Mouse (Mus musculus): ENCODE data around the gene Mus81. TPM values are rescaled to one million over a fixed set of nuclear protein-coding genes. Genes with fewer than 3 reads are reported as not detected.
"Not testable (repeated sequence)": the region's sequence is repeated elsewhere in the genome, so short reads cannot be mapped to it uniquely, and the experiment has no call there.

Mus81 gene
- polyA plus RNA-seq, 1 experiment = 46.4 TPM

DNA sequence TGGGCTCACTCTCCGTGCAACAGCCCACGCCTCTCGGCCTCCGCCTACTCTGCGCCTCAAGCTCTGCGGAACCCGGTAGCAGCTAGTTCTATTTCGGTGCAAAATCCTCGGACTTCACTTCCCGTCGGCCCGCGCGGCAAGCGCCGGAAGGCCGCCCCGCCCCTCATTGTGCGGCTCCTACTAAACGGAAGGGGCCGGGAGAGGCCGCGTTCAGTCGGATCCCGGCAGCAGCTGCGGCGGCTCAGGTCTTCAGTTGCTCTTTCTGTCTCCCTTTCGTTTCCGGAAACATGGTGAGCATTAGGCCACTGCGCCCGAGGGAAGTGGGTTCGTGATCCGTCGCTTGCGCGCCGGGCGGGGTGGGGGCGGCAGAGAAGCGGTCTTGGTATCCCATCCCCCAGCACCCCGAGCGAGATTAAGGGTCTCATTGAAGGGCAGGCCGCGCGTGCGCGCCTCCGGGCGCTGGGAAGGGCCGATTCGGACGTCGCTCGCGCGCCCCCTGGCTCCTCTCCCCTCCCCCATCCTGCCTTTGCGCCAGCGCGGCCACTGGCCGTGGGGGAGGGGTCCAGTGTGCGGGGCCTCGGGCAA is 2.2 kb upstream of the Mus81 start, which contains the start of gene Cfl1:
Gene Cfl1 (plus strand): TSS at position 143 of the 585 bp plus-strand sequence.
- DNase-seq (ENCODE audit: low read depth) = peak; percentile 99

DNA sequence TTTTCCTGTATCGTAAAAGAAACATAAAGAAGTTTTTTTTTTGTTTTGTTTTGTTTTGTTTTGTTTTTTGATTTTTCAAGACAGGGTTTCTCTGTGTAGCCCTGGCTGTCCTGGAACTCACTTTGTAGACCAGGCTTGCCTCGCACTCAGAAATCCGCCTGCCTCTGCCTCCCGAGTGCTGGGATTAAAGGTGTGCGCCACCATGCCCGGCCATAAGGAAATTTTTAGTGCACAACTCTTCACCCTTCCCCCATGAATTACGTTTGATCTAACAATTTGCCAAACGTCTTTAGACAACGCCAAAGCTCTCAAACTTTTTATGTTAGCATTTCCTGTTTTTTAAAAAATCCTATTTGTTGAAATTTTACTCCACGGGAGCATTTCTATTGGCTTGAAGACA is 1.5 kb upstream of the Mus81 start:
- not testable (repeated sequence) for DNase-seq (ENCODE audit: low read depth)

More for the DNA sequence above, 2.2 kb upstream of the Mus81 start, which contains the start of gene Cfl1:
- TF ChIP-seq POLR2A (IDR thresholded peaks at IDR 0.05; ENCODE audit: borderline replicate concordance, extremely low read depth, insufficient read depth, insufficient read length, poor library complexity, severe bottlenecking) (peak; percentile 89), CTCF (IDR thresholded peaks at IDR 0.05; ENCODE audit: borderline replicate concordance, extremely low read depth, insufficient read depth, insufficient read length) (no peak)

DNA sequence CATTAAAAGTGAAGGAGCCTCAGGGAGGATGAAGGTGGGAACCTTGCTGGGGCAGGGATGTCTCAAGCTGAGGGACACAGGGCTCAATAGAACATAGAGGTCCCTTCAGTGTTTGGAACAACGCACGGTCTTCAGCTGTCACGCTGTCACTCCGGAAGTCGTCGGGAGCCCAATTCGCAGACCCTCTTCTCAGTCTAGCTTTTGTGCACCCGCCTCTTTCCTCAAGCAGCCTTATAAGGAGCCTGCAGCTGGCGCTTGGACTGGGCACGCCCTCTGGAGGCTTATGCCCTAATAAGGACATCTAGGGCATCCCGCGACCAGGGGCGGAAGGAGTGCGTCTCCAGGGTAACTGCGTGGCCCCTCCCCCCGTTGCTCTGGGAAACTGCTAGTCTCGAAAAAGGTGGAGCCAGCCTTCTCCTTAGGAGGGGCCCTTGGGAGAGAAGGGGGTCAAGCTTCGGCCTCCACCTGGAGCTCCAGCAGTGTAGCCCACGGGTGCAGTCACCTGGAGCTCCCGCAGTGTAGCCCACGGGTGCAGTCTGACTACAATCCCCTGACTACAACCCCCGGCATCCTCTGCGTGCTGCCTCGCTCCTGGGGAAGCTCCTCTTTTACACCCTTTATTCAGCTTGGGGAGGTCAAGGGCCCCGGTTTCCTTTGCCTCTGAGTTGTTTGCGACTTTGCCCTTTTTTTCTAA is 823 bp upstream of the Mus81 start:
- TF ChIP-seq CTCF (IDR thresholded peaks at IDR 0.05; ENCODE audit: borderline replicate concordance, extremely low read depth, insufficient read depth, insufficient read length) (peak; percentile 12; the same call in 1 of the 2 replicates), POLR2A (IDR thresholded peaks at IDR 0.05; ENCODE audit: borderline replicate concordance, extremely low read depth, insufficient read depth, insufficient read length, poor library complexity, severe bottlenecking) (peak; percentile 45; the same call in 1 of the 2 replicates)

DNA sequence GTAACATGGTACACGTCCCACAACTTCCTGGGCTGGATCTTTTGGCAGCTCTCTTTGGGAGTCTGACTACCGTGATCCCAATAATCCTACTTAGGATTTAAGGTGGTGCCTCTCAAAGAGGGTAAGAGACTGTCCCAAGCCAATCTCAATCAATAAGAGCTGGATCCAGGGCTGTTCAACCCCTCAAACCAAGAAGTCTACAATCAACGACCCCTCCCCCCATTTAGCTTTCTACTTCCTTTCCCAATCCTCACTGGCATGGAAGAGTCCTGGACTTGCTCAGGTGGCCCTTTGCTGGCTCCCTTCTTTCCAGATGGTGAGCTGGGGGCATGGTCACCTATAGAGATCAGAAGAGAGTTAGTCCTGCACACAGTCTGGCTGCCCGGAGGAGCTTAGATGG is 1.4 kb downstream of the Mus81 start:
- TF ChIP-seq POLR2A (IDR thresholded peaks at IDR 0.05; ENCODE audit: borderline replicate concordance, extremely low read depth, insufficient read depth, insufficient read length, poor library complexity, severe bottlenecking) = no peak
- TF ChIP-seq CTCF (IDR thresholded peaks at IDR 0.05; ENCODE audit: borderline replicate concordance, extremely low read depth, insufficient read depth, insufficient read length) = no peak

More for the DNA sequence above, 823 bp upstream of the Mus81 start:
- DNase-seq (ENCODE audit: low read depth) = peak; percentile 98

GRCm38 (mm10) chr19:5486286-5486685 is 1.9 kb downstream of the Mus81 start:
- TF ChIP-seq POLR2A (IDR thresholded peaks at IDR 0.05; ENCODE audit: borderline replicate concordance, extremely low read depth, insufficient read depth, insufficient read length, poor library complexity, severe bottlenecking) (no peak), CTCF (IDR thresholded peaks at IDR 0.05; ENCODE audit: borderline replicate concordance, extremely low read depth, insufficient read depth, insufficient read length) (no peak)

More for the DNA sequence above, 1.4 kb downstream of the Mus81 start:
- no peak for DNase-seq (ENCODE audit: low read depth)

DNA sequence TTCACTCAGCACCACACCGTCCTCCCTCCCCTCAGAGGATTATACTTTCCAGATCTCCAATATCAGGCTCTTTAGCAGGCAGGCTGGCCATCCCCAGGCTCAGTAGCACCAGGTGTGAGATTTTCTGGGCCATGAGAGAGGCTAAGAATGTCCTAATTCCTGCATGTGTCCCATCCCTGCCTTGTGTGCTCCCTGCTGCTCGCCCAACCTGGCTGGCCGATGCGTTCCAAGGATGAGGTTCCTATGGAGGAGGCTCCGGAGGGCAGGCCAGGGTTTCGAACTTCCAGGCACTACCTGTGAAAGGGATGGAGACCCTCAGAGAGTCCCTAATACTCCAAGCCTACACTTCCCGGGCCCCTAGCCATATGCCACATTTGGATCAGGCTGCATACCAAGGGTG is 2.4 kb downstream of the Mus81 start:
- TF ChIP-seq CTCF (IDR thresholded peaks at IDR 0.05; ENCODE audit: borderline replicate concordance, extremely low read depth, insufficient read depth, insufficient read length) (no peak), POLR2A (IDR thresholded peaks at IDR 0.05; ENCODE audit: borderline replicate concordance, extremely low read depth, insufficient read depth, insufficient read length, poor library complexity, severe bottlenecking) (no peak)
- DNase-seq (ENCODE audit: low read depth) = no peak

More at GRCm38 (mm10) chr19:5486286-5486685, 1.9 kb downstream of the Mus81 start:
- DNase-seq (ENCODE audit: low read depth) = no peak

- TF ChIP-seq CTCF (IDR thresholded peaks at IDR 0.05; ENCODE audit: borderline replicate concordance, extremely low read depth, insufficient read depth, insufficient read length) (no peak), POLR2A (IDR thresholded peaks at IDR 0.05; ENCODE audit: borderline replicate concordance, extremely low read depth, insufficient read depth, insufficient read length, poor library complexity, severe bottlenecking) (no peak)
- no peak for DNase-seq (ENCODE audit: low read depth)
Observed at GRCm38 (mm10) chr19:5485371-5485770, 2.8 kb downstream of the Mus81 start.

DNA sequence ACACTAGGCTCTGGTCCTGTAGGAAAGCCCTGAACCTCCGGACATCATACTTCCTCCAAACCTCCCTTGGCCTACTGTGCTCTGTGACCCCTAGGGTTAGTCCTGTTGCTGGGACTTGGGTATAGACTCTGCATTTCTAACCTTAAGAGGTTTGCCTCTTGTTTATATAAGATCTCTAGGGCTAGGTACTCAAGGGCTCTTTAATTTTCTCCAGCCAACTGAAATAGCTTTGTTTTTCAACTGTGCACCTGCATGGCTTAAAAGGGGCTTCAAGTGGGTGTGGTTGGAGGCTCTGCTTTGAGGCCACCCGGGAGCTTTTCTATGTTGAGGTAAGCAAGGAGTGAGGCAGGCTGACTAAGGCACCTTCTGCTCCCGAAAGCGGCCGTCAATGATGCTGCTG is 3.7 kb downstream of the Mus81 start:
- no peak for DNase-seq (ENCODE audit: low read depth)
- TF ChIP-seq CTCF (IDR thresholded peaks at IDR 0.05; ENCODE audit: borderline replicate concordance, extremely low read depth, insufficient read depth, insufficient read length) (no peak), POLR2A (IDR thresholded peaks at IDR 0.05; ENCODE audit: borderline replicate concordance, extremely low read depth, insufficient read depth, insufficient read length, poor library complexity, severe bottlenecking) (no peak)

DNA sequence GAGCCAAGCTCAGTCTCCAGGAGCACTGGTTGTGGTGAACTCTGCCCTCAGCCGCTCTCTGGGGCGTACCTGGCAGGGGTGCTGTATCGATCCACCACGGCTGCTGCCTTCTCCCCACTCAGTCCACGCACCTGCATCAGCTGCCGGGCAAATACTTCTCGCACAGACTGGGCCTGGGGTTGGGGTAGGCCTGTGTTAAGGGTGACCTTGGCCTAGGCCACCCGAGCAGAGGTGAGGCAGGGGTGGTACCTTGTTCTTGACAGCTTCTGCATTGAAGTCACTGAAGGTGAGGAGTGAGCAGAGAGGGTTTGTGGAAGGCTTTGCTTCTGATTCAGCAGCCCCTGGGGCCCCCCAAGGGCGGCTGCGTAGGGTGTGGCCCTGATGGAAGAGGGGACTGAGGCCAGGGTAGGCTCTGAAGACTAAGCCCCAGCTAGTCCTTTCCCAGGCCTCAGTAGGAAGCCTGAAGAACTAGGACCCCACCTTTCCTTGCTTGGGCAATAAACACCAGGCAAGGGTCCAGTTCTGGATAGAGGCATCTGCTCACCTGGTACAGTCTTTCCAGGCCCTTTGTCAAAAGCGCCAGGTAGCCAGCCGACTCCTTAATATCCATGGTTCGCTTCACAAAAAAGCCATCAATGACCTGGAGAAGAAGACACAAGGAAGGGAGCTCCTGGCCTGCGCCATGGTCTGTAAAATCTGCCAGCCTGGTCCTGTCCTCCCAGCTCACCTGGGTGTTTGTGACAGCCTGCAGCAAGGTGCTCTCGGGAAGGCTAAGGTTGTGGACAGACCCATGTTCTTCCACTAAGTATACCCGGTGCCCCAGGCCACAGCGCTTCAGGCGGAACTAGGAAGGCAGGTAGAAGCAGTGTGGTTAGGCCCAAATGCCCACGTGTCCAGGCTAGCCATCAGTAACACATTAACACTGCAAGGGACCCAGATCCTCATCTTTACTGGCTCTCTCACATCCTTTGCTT is 4.5 kb downstream of the Mus81 start:
- TF ChIP-seq POLR2A (IDR thresholded peaks at IDR 0.05; ENCODE audit: borderline replicate concordance, extremely low read depth, insufficient read depth, insufficient read length, poor library complexity, severe bottlenecking) (no peak), CTCF (IDR thresholded peaks at IDR 0.05; ENCODE audit: borderline replicate concordance, extremely low read depth, insufficient read depth, insufficient read length) (no peak)
- DNase-seq (ENCODE audit: low read depth) = no peak

DNA sequence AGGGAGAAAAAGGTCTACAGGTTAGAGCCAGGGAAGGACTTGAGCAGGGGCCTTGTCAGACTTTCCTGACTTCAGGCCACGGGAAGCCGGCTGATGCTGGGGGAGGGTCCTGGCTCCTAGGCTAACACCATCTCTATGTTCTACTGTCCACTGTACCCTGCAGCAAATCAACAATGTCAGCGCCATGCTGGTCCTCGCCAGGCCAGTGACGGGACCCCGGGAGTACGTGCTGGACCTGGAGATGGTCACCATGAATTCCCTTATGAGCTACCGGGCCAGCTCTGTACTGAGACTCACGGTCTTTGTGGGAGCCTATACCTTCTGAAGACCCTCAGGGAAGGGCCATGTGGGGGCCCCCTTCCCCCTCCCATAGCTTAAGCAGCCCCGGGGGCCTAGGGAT is 6.8 kb downstream of the Mus81 start:
- no peak for DNase-seq (ENCODE audit: low read depth)
- no peak for TF ChIP-seq POLR2A (IDR thresholded peaks at IDR 0.05; ENCODE audit: borderline replicate concordance, extremely low read depth, insufficient read depth, insufficient read length, poor library complexity, severe bottlenecking)
- no peak for TF ChIP-seq CTCF (IDR thresholded peaks at IDR 0.05; ENCODE audit: borderline replicate concordance, extremely low read depth, insufficient read depth, insufficient read length)

GRCm38 (mm10) chr19:5480016-5480415 is 8.2 kb downstream of the Mus81 start:
- TF ChIP-seq POLR2A (IDR thresholded peaks at IDR 0.05; ENCODE audit: borderline replicate concordance, extremely low read depth, insufficient read depth, insufficient read length, poor library complexity, severe bottlenecking) = no peak
- no peak for TF ChIP-seq CTCF (IDR thresholded peaks at IDR 0.05; ENCODE audit: borderline replicate concordance, extremely low read depth, insufficient read depth, insufficient read length)
- no peak for DNase-seq (ENCODE audit: low read depth)

Data from brain, embryonic 14.5 days (tissue).